Mouse (Mus musculus) retina, embryonic 14.5 days (tissue): Measurements from ENCODE around the gene Lrrc20.
"Not testable (repeated sequence)": the region's sequence is repeated elsewhere in the genome, so short reads cannot be mapped to it uniquely, and the experiment has no call there.

Source experiments
- DNase-seq: peaks from one replicate; pipeline ENCODE4 v3.0.0-alpha.2; 2015; ENCODE audit warnings: low spot score

Gene Lrrc20

GRCm38 (mm10) chr10:61587241-61587849, 111.7 kb downstream of the Lrrc20 start:
- DNase-seq, result no peak

- no peak for DNase-seq
These were observed 122.4 kb downstream of the Lrrc20 start for GRCm38 (mm10) chr10:61597991-61598390.

- DNase-seq, result no peak
These were observed 124.0 kb downstream of the Lrrc20 start for GRCm38 (mm10) chr10:61599556-61600114.

GRCm38 (mm10) chr10:61602283-61603033, 126.9 kb downstream of the Lrrc20 start:
- DNase-seq, result peak; percentile 81

- DNase-seq, result no peak
These were observed 128.9 kb downstream of the Lrrc20 start for GRCm38 (mm10) chr10:61604376-61605065.

DNA sequence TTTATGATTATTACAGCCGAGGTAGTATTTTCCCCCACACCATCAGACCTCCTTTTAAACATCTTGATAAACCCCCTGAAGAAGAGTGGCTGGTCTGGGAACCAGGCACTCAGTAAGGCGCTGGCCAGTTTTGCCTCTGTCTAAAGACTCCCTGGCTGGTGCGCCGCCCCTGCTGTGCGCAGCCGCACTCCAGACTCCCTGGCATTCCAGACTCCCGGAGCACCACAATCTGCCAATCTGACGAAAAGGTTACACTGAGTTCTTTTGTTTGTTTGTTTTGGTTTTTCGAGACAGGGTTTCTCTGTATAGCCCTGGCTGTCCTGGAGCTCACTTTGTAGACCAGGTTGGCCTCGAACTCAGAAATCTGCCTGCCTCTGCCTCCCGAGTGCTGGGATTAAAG, 129.8 kb downstream of the Lrrc20 start:
- DNase-seq, result not testable (repeated sequence)

DNA sequence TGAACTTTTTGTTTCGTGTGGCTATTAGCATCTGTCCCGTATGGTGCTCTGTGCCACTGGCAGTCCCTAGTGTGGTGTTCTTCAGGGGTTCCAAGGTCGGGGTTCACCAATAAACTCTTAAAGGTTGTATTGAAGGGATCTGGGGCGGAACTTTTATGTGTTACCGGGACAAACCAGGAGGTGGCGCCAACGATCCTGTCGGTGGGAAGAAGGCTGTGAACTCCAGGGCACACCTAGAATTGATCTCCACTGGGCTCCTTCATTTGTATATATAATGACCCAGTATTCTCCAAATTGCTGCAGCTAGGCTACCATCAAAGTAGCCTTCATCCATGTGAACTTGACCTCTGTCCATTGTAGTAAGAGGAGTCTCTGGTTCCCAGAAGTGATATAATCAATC, 130.2 kb downstream of the Lrrc20 start:
- DNase-seq, result peak; percentile 88

GRCm38 (mm10) chr10:61608233-61608632, 132.6 kb downstream of the Lrrc20 start:
- no peak for DNase-seq

- no peak for DNase-seq
These were observed 135.1 kb downstream of the Lrrc20 start for GRCm38 (mm10) chr10:61610650-61611235.

- DNase-seq, result peak; percentile 33
These were observed 138.7 kb downstream of the Lrrc20 start for GRCm38 (mm10) chr10:61614311-61614710.

DNA sequence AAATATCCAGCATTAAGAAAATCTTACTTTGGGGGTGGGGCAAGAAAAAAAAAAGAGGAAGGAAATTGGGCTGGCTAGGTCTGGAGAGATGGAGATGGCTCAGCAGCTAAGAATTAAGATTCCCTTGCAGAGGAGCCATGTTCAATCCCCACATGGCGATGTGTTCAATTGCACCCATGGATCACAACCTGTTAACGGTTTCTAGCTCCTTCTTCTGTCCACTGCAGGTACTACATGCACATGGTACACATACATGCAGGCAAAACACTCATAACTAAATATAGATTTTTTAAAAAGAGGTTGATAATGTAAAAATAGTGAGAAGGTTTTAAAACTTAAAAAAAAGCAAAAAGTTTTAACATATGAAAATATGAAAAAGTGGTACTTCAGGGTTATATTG, 142.9 kb downstream of the Lrrc20 start:
- DNase-seq, result no peak

GRCm38 (mm10) chr10:61621681-61622080, 146.1 kb downstream of the Lrrc20 start:
- DNase-seq, result peak; percentile 20

DNA sequence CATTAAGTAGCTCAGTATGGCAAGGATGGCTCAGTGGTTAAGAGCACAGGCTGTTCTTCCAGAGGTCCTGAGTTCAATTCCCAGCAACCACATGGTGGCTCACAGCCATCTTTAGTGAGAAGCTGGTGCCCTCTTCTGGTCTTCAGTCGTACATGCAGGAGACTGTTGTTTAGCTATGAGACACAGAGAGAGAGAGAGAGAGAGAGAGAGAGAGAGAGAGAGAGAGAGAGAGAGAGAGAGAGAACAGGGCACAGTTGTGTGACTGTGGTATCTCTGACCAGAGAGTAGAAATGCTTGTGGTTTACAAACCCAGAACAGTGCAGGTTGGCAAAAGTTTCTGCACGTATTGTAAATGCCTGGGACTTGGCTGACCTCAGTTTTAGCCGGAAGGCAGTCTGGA, 148.3 kb downstream of the Lrrc20 start:
- DNase-seq, result not testable (repeated sequence)

- DNase-seq, result no peak
These were observed 149.2 kb downstream of the Lrrc20 start for GRCm38 (mm10) chr10:61624771-61625170.

GRCm38 (mm10) chr10:61625381-61626257, 150.0 kb downstream of the Lrrc20 start:
- peak; percentile 50 for DNase-seq

- no peak for DNase-seq
These were observed 150.9 kb downstream of the Lrrc20 start for GRCm38 (mm10) chr10:61626551-61626950.

- DNase-seq, result peak; percentile 49
These were observed 151.8 kb downstream of the Lrrc20 start for GRCm38 (mm10) chr10:61627195-61627937.

DNA sequence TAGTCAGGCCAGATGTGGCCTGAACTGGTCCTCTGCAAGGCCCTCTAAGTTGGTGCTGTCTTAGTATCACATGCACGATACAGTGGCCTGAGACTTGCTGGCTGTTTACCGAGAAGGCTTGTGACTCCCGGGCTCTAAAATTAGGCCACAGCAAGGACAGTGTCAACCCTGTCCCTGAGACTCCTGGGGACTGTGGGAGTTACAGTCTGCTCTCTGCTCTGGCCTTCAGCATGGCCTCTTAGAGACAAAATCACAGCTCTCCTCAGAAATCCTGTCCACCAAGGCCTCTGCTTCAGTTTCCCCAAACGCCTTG, 152.3 kb downstream of the Lrrc20 start:
- no peak for DNase-seq
